Comparison of ENCODE assay signal across 19 mouse cellular contexts in genomic region chr10:8506247-8506573, GRCm38 (mm10). TPM values are rescaled to one million over a fixed set of nuclear protein-coding genes. Genes with fewer than 3 reads are reported as not detected.
A peak's percentile ranks its signal among the peaks of the same experiment; 100 is the strongest.
DNase-seq lines count a peak whose midpoint lies in the region; ATAC-seq lines count a peak whose summit lies in the region.
"Had no signal": no experiment of that assay in that cellular context is flagged by ENCODE, and none has a peak within 500 bp of the region (broad histone marks: within the 10 kb centered on the region; RNA-seq: fewer than 3 reads in every experiment).

No protein-coding gene starts in this region.

- intact Hi-C loops in heart, postnatal 36 days (cut with DNase I): no loop called here
- intact Hi-C loops in left cerebral cortex, postnatal 14 days (cut with DNase I): no loop called here

- peak; percentile 18 for DNase-seq in heart, adult 11 months
- no peak for DNase-seq in heart, postnatal 36 days
- DNase-seq in 3T3-L1 (ENCODE audit: low read depth, low spot score): peak; percentile 77
- DNase-seq in Muller cell, postnatal 12 days (ENCODE audit: inconsistent ontology term): peak; percentile 81
- DNase-seq in layer of hippocampus, adult 11-12 months (ENCODE audit: low spot score): no peak
- DNase-seq in left cerebral cortex, postnatal 14 days (ENCODE audit: low spot score in 2 of 2): no peak
- DNase-seq: cerebellum, adult 9-11 months; gastrocnemius, adult 2 months; heart, postnatal 10 days; kidney, adult 9 months; kidney, postnatal 36 days; layer of hippocampus, adult 9-11 months; liver, embryonic 13.5 days; midbrain, embryonic 14.5 days; retina, postnatal 1 day; thymus, adult 18-20 months had no signal

- peak; percentile 77 for ATAC-seq in inflammation-experienced regulatory T-cells, adult 6 months
- no peak for ATAC-seq in frontal cortex, adult (ENCODE audit: low TSS enrichment)

RNA-seq across cellular contexts. Expression of gene Ust, which starts 12.4 kb away (rescaled TPM):
- 1 to 10 TPM; 1.3 to 2.0 TPM for total RNA-seq in heart, postnatal 36 days (2021)
- under 1 TPM; 0.16 to 0.52 (median 0.29) TPM for polyA plus RNA-seq in inflammation-experienced regulatory T-cells, adult 6 months (2017; shearing (Covaris generic))
- total RNA-seq in left cerebral cortex, postnatal 14 days (2021): 10 to 100 TPM; 26.2 to 33.5 TPM
- polyA plus RNA-seq: G1E had no signal

Comparison
In these comparisons a context has a peak if more than half of its experiments do, and no peak if none do; other contexts are left out.
1. DNase-seq: peak in heart, adult 11 months (single experiment), 3T3-L1 (single experiment) and Muller cell, postnatal 12 days (single experiment); none in heart, postnatal 36 days (0 of 2), layer of hippocampus, adult 11-12 months (single experiment) and left cerebral cortex, postnatal 14 days (0 of 2).
2. RNA of gene Ust, which starts 12.4 kb away (total RNA-seq): 26.2 to 33.5 TPM in left cerebral cortex, postnatal 14 days; 1.3 to 2.0 TPM in heart, postnatal 36 days; every median in the first group is over 4 times any median in the second.